Mouse (Mus musculus): Measurements from ENCODE around the gene Syde2. TPM values are rescaled to one million over a fixed set of nuclear protein-coding genes. Genes with fewer than 3 reads are reported as not detected.
"Not testable (repeated sequence)": the region's sequence is repeated elsewhere in the genome, so short reads cannot be mapped to it uniquely, and the experiment has no call there.

The Syde2 gene
- polyA plus RNA-seq, 1 experiment, result 6.1 TPM

- no peak overlapping the region; the same call in 1 of the 2 replicates for H3K27ac ChIP-seq (ENCODE audit: insufficient read depth, low read depth, low read length)
- no peaks in the 10 kb centered on the region for H3K27me3 ChIP-seq (replicated peaks; ENCODE audit: control insufficient read depth, insufficient read depth, low read length)
- no peak overlapping the region for H3K4me3 ChIP-seq (ENCODE audit: insufficient read depth, low read depth, low read length)
- H3K36me3 ChIP-seq (ENCODE audit: control insufficient read depth, insufficient read depth, low read length), result no peaks in the 10 kb centered on the region; the same call in 1 of the 2 replicates
- DNase-seq, result peak; percentile 33
- TF ChIP-seq CTCF (conservative IDR thresholded peaks at IDR 0.05; ENCODE audit: insufficient read depth, insufficient read length, low read depth, low read length) (no peak), POLR2A (IDR thresholded peaks at IDR 0.05; ENCODE audit: low read depth, low read length) (no peak)
- WGBS, result 62% methylated on average over 5 of the region's 5 CpGs
- peaks cover 18% of the 10 kb centered on the region; the same call in 1 of the 2 replicates for H3K4me1 ChIP-seq (ENCODE audit: control insufficient read depth, insufficient read depth, low read length)
Observed at GRCm38 (mm10) chr3:145995489-145995888, 7.8 kb downstream of the Syde2 start.

GRCm38 (mm10) chr3:145996539-145996938, 8.9 kb downstream of the Syde2 start:
- H3K36me3 ChIP-seq (ENCODE audit: control insufficient read depth, insufficient read depth, low read length); H3K27ac ChIP-seq (ENCODE audit: insufficient read depth, low read depth, low read length); H3K4me3 ChIP-seq (ENCODE audit: insufficient read depth, low read depth, low read length); H3K27me3 ChIP-seq (replicated peaks; ENCODE audit: control insufficient read depth, insufficient read depth, low read length); DNase-seq: not testable (repeated sequence)
- 74% methylated on average over 5 of the region's 5 CpGs for WGBS
- peaks cover 15% of the 10 kb centered on the region; the same call in 1 of the 2 replicates for H3K4me1 ChIP-seq (ENCODE audit: control insufficient read depth, insufficient read depth, low read length)

DNA sequence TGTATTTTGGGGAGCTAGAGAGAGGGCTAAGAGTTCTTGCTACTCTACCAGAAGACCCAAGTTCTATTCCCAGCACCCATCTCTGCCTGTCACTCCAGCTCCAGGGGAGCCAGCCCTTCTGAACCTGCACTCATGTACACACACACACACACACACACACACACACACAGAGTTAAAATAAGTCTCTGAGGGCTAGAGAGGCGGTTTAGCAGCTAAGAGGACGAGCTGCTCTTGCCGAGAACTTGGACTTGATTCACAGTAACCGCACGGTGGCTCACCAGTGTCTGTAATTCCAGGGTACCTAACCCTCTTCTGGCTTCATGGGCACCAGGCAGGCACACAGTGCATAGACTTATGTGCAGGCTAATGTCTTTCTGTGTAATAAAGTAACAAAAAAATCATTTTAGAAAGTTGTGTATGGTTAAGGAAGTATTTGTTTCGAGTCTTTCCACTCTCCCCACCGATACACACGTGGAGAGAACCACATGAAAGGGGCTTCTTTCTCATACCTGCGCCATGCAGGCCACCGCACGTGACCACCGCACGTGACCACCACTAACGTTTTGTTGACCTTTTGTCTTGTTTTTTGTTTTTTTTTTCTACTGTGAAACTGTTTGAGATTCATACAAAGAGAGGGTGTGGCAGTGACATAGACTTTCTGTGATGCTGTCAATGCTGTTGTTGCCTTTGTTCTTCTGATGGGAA, 16.8 kb downstream of the Syde2 start:
- WGBS, result 88% methylated on average over 14 of the region's 14 CpGs
- TF ChIP-seq POLR2A (IDR thresholded peaks at IDR 0.05; ENCODE audit: low read depth, low read length), result no peak
- TF ChIP-seq CTCF (conservative IDR thresholded peaks at IDR 0.05; ENCODE audit: insufficient read depth, insufficient read length, low read depth, low read length), result no peak
- Histone ChIP-seq H3K4me3 (ENCODE audit: insufficient read depth, low read depth, low read length) (no peak overlapping the region), H3K27ac (ENCODE audit: insufficient read depth, low read depth, low read length) (no peak overlapping the region), H3K36me3 (ENCODE audit: control insufficient read depth, insufficient read depth, low read length) (peaks cover 6% of the 10 kb centered on the region), H3K27me3 (replicated peaks; ENCODE audit: control insufficient read depth, insufficient read depth, low read length) (no peaks in the 10 kb centered on the region), H3K4me1 (ENCODE audit: control insufficient read depth, insufficient read depth, low read length) (0 out of 2 replicates have a peak, but pooled peaks cover 2% of the 10 kb centered on the region)
- no peak for DNase-seq

DNA sequence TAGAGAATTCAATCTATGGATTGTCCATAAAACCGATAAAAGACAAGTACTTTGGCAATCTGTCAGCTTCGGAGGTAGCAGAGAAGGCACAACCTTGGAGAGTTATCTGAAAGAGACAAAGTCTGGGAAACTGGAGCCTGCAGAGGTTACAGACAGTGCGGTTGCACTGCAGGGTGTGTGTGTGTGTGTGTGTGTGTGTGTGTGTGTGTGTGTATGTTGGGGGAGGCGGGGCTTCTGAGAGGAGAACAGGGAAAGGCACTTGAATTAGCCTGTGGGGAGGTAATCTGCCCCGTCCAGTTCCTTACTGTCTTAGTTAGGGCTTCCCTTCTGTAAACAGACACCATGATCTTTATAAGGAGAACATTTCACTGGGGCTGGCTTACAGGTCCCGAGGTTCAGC, 20.2 kb downstream of the Syde2 start:
- TF ChIP-seq POLR2A (IDR thresholded peaks at IDR 0.05; ENCODE audit: low read depth, low read length) (no peak), CTCF (conservative IDR thresholded peaks at IDR 0.05; ENCODE audit: insufficient read depth, insufficient read length, low read depth, low read length) (no peak)
- Histone ChIP-seq H3K27ac (ENCODE audit: insufficient read depth, low read depth, low read length) (no peak overlapping the region), H3K27me3 (replicated peaks; ENCODE audit: control insufficient read depth, insufficient read depth, low read length) (no peaks in the 10 kb centered on the region), H3K4me1 (ENCODE audit: control insufficient read depth, insufficient read depth, low read length) (peaks cover 15% of the 10 kb centered on the region), H3K4me3 (ENCODE audit: insufficient read depth, low read depth, low read length) (no peak overlapping the region), H3K36me3 (ENCODE audit: control insufficient read depth, insufficient read depth, low read length) (peaks cover 4% of the 10 kb centered on the region)
- no peak for DNase-seq
- WGBS, result 85% methylated on average over 6 of the region's 6 CpGs

DNA sequence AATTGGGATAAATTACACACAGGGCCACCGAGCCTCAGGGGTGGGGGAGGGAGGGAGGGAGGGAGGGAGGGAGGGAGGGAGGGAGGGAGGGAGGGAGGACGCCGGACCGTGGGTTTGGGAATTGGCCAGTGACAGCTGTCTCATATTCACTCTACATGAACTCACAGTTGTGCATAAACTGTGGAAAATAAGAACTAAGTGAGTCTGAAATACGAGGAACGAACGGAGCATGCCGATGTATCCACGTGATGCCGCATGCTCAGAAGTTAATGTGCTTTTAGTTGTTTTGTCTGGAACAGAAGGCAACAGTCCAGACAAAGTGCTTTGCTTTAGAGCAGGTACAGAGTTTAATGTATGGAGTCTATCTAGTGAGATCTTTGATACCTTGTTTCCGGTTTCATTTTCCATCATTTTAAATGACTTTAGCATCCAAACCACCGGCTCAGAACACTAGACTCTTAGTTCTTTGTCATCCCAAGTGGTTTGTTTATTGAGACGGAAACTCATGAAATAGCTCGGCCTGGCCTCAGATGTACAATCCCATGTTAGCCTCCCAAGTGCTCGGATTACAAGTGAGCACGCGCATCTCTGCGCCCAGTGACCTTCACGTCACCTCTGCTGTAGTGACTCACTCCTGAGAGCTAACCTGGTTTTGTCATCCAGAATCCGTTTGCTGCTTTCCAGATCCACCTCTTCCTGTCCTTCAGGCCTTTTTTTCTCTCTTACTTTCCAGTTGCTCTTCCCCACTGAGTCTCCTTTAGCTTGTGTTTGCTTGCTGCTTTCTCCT, 22.4 kb downstream of the Syde2 start:
- H3K4me3 ChIP-seq (ENCODE audit: insufficient read depth, low read depth, low read length), result no peak overlapping the region
- peak overlapping the region; percentile 22; the same call in 1 of the 2 replicates for H3K27ac ChIP-seq (ENCODE audit: insufficient read depth, low read depth, low read length)
- TF ChIP-seq CTCF (conservative IDR thresholded peaks at IDR 0.05; ENCODE audit: insufficient read depth, insufficient read length, low read depth, low read length), result no peak
- TF ChIP-seq POLR2A (IDR thresholded peaks at IDR 0.05; ENCODE audit: low read depth, low read length), result no peak
- H3K27me3 ChIP-seq (replicated peaks; ENCODE audit: control insufficient read depth, insufficient read depth, low read length), result no peaks in the 10 kb centered on the region
- peaks cover 15% of the 10 kb centered on the region for H3K4me1 ChIP-seq (ENCODE audit: control insufficient read depth, insufficient read depth, low read length)
- no peak for DNase-seq
- WGBS, result 26% methylated on average over 20 of the region's 20 CpGs
- H3K36me3 ChIP-seq (ENCODE audit: control insufficient read depth, insufficient read depth, low read length), result peaks cover 4% of the 10 kb centered on the region

- peaks cover 15% of the 10 kb centered on the region for H3K4me1 ChIP-seq (ENCODE audit: control insufficient read depth, insufficient read depth, low read length)
- H3K27ac ChIP-seq (ENCODE audit: insufficient read depth, low read depth, low read length), result peak overlapping the region; percentile 22; the same call in 1 of the 2 replicates
- H3K27me3 ChIP-seq (replicated peaks; ENCODE audit: control insufficient read depth, insufficient read depth, low read length), result no peaks in the 10 kb centered on the region
- WGBS, result 57% methylated on average over 4 of the region's 4 CpGs
- peaks cover 4% of the 10 kb centered on the region for H3K36me3 ChIP-seq (ENCODE audit: control insufficient read depth, insufficient read depth, low read length)
- no peak for TF ChIP-seq CTCF (conservative IDR thresholded peaks at IDR 0.05; ENCODE audit: insufficient read depth, insufficient read length, low read depth, low read length)
- TF ChIP-seq POLR2A (IDR thresholded peaks at IDR 0.05; ENCODE audit: low read depth, low read length), result no peak
- DNase-seq, result peak; percentile 65
- H3K4me3 ChIP-seq (ENCODE audit: insufficient read depth, low read depth, low read length), result no peak overlapping the region
Observed at GRCm38 (mm10) chr3:146010751-146011150, 23.1 kb downstream of the Syde2 start.

- peaks cover 4% of the 10 kb centered on the region for H3K36me3 ChIP-seq (ENCODE audit: control insufficient read depth, insufficient read depth, low read length)
- 65% methylated on average over 8 of the region's 8 CpGs for WGBS
- peaks cover 15% of the 10 kb centered on the region for H3K4me1 ChIP-seq (ENCODE audit: control insufficient read depth, insufficient read depth, low read length)
- no peaks in the 10 kb centered on the region for H3K27me3 ChIP-seq (replicated peaks; ENCODE audit: control insufficient read depth, insufficient read depth, low read length)
- no peak for TF ChIP-seq POLR2A (IDR thresholded peaks at IDR 0.05; ENCODE audit: low read depth, low read length)
- H3K27ac ChIP-seq (ENCODE audit: insufficient read depth, low read depth, low read length), result no peak overlapping the region
- DNase-seq, result peak; percentile 73
- H3K4me3 ChIP-seq (ENCODE audit: insufficient read depth, low read depth, low read length), result no peak overlapping the region
Observed at GRCm38 (mm10) chr3:146011544-146012218, 24.0 kb downstream of the Syde2 start.

Measured in kidney, adult 2 months (tissue).